ENCODE assay signal across 21 mouse cellular contexts in genomic region chr9:65106821-65107220, GRCm38 (mm10). TPM values are rescaled to one million over a fixed set of nuclear protein-coding genes. Genes with fewer than 3 reads are reported as not detected.
A peak's percentile ranks its signal among the peaks of the same experiment; 100 is the strongest.
DNase-seq lines count a peak whose midpoint lies in the region; ATAC-seq and TF ChIP-seq lines count a peak whose summit lies in the region.
"Had no signal": no experiment of that assay in that cellular context is flagged by ENCODE, and none has a peak within 500 bp of the region (broad histone marks: within the 10 kb centered on the region; RNA-seq: fewer than 3 reads in every experiment).

No protein-coding gene starts in this region.

- H3K4me1 ChIP-seq in forebrain, embryonic 10.5 days = peaks cover 49% of the 10 kb centered on the region
- H3K4me1 ChIP-seq in forebrain, embryonic 13.5 days = peaks cover 53% of the 10 kb centered on the region
- H3K4me1 ChIP-seq in intestine, embryonic 14.5 days (replicated peaks; ENCODE audit: control insufficient read depth, insufficient read depth, low read length) = peaks cover 58% of the 10 kb centered on the region
- H3K4me1 ChIP-seq in intestine, postnatal 0 days (replicated peaks; ENCODE audit: control insufficient read depth, insufficient read depth, low read length) = no peaks in the 10 kb centered on the region; the same call in 1 of the 2 replicates
- peaks cover 8% of the 10 kb centered on the region; the same call in 1 of the 2 replicates for H3K4me1 ChIP-seq in stomach, postnatal 0 days (replicated peaks; ENCODE audit: control insufficient read depth, insufficient read depth)

- no peak overlapping the region for H3K4me2 ChIP-seq in forebrain, embryonic 13.5 days
- no peak overlapping the region for H3K4me2 ChIP-seq in intestine, embryonic 14.5 days (ENCODE audit: low read length)
- H3K4me2 ChIP-seq in intestine, postnatal 0 days (replicated peaks; ENCODE audit: low read depth) = no peak overlapping the region
- no peak overlapping the region for H3K4me2 ChIP-seq in stomach, postnatal 0 days (replicated peaks; ENCODE audit: low read depth)
- H3K4me2 ChIP-seq: embryonic facial prominence, embryonic 13.5 days; heart, embryonic 12.5 days; hindbrain, embryonic 15.5 days had no signal

- 0 out of 2 replicates have a peak overlapping the region, but pooled peaks have one; percentile 2 for H3K27ac ChIP-seq in forebrain, embryonic 10.5 days
- no peak overlapping the region for H3K27ac ChIP-seq in forebrain, embryonic 13.5 days
- peak overlapping the region; percentile 18 for H3K27ac ChIP-seq in intestine, embryonic 14.5 days (ENCODE audit: low read depth)
- H3K27ac ChIP-seq in intestine, postnatal 0 days (ENCODE audit: low read depth, low read length) = 0 out of 2 replicates have a peak overlapping the region, but pooled peaks have one; percentile 23
- peak overlapping the region; percentile 31 for H3K27ac ChIP-seq in stomach, postnatal 0 days (replicated peaks)
- H3K27ac ChIP-seq: embryonic facial prominence, embryonic 13.5 days; hindbrain, embryonic 15.5 days had no signal

- WGBS in forebrain, embryonic 10.5 days = 89% methylated on average over 4 of the region's 4 CpGs
- WGBS in forebrain, embryonic 13.5 days = 91% methylated on average over 4 of the region's 4 CpGs
- WGBS in intestine, embryonic 14.5 days = 75% methylated on average over 4 of the region's 4 CpGs
- 33% methylated on average over 4 of the region's 4 CpGs for WGBS in intestine, postnatal 0 days
- 68% methylated on average over 4 of the region's 4 CpGs for WGBS in stomach, postnatal 0 days

- DNase-seq in forebrain, embryonic 10.5 days (ENCODE audit: extremely low spot score, low spot score) = no peak
- no peak for DNase-seq in intestine, embryonic 14.5 days (ENCODE audit: low spot score)
- no peak for DNase-seq in stomach, postnatal 0 days (ENCODE audit: low spot score)
- DNase-seq in cerebellum, adult 9-10 months = no peak
- DNase-seq: adrenal gland, adult 2 months; adrenal gland, postnatal 36 days; cerebellum, adult 8-10 months; cerebellum, postnatal 25 days; gastrocnemius, postnatal 10 days had no signal

- no peaks in the 10 kb centered on the region for H3K9me3 ChIP-seq in forebrain, embryonic 10.5 days
- H3K9me3 ChIP-seq in forebrain, embryonic 13.5 days (replicated peaks) = no peaks in the 10 kb centered on the region
- no peaks in the 10 kb centered on the region for H3K9me3 ChIP-seq in intestine, embryonic 14.5 days (ENCODE audit: control insufficient read depth, low read length)
- no peaks in the 10 kb centered on the region for H3K9me3 ChIP-seq in intestine, postnatal 0 days (ENCODE audit: control insufficient read depth)
- H3K9me3 ChIP-seq in stomach, postnatal 0 days (ENCODE audit: control insufficient read depth, low read length) = no peaks in the 10 kb centered on the region
- H3K9me3 ChIP-seq: embryonic facial prominence, embryonic 13.5 days; heart, embryonic 12.5 days; hindbrain, embryonic 15.5 days had no signal

- no peak for ATAC-seq in forebrain, embryonic 13.5 days
- ATAC-seq in intestine, embryonic 14.5 days (replicated peaks; ENCODE audit: low FRiP score, low TSS enrichment, low read depth) = no peak
- ATAC-seq in intestine, postnatal 0 days = no peak
- ATAC-seq in stomach, postnatal 0 days (ENCODE audit: low FRiP score, low TSS enrichment) = no peak
- no peak for ATAC-seq in erythroblast, adult 5-6 weeks (replicated peaks; ENCODE audit: low FRiP score, poor library complexity, severe bottlenecking)
- ATAC-seq: activated CD4-positive, CD25-positive, alpha-beta regulatory T cell, adult 4 months; forebrain, embryonic 16.5 days; inflammation-experienced regulatory T-cells, adult 6 months; Patski had no signal

- H3K36me3 ChIP-seq in forebrain, embryonic 10.5 days (replicated peaks) = no peaks in the 10 kb centered on the region
- no peaks in the 10 kb centered on the region for H3K36me3 ChIP-seq in forebrain, embryonic 13.5 days (ENCODE audit: poor library complexity, severe bottlenecking)
- H3K36me3 ChIP-seq in intestine, embryonic 14.5 days (ENCODE audit: control insufficient read depth, insufficient read depth, low read length) = peaks cover 6% of the 10 kb centered on the region; the same call in 1 of the 2 replicates
- no peaks in the 10 kb centered on the region for H3K36me3 ChIP-seq in intestine, postnatal 0 days (ENCODE audit: control insufficient read depth, insufficient read depth)
- H3K36me3 ChIP-seq in stomach, postnatal 0 days (ENCODE audit: control insufficient read depth, insufficient read depth, low read length) = no peaks in the 10 kb centered on the region
- H3K36me3 ChIP-seq: embryonic facial prominence, embryonic 13.5 days; heart, embryonic 12.5 days; hindbrain, embryonic 15.5 days had no signal

- peaks cover 49% of the 10 kb centered on the region for H3K27me3 ChIP-seq in forebrain, embryonic 10.5 days (ENCODE audit: poor library complexity, severe bottlenecking)
- no peaks in the 10 kb centered on the region for H3K27me3 ChIP-seq in forebrain, embryonic 13.5 days
- H3K27me3 ChIP-seq in intestine, embryonic 14.5 days (replicated peaks; ENCODE audit: control insufficient read depth, insufficient read depth, low read length) = no peaks in the 10 kb centered on the region
- H3K27me3 ChIP-seq in intestine, postnatal 0 days (replicated peaks; ENCODE audit: control insufficient read depth, insufficient read depth, low read length) = no peaks in the 10 kb centered on the region
- H3K27me3 ChIP-seq in stomach, postnatal 0 days (ENCODE audit: control insufficient read depth, insufficient read depth, low read length) = no peaks in the 10 kb centered on the region
- H3K27me3 ChIP-seq: CH12.LX; embryonic facial prominence, embryonic 13.5 days; hindbrain, embryonic 15.5 days had no signal

- H3K9ac ChIP-seq in forebrain, embryonic 13.5 days = no peak overlapping the region
- H3K9ac ChIP-seq in intestine, embryonic 14.5 days (ENCODE audit: low read length) = no peak overlapping the region
- H3K9ac ChIP-seq in intestine, postnatal 0 days (ENCODE audit: low read depth, low read length) = no peak overlapping the region
- H3K9ac ChIP-seq in stomach, postnatal 0 days (ENCODE audit: low read length) = no peak overlapping the region
- H3K9ac ChIP-seq: embryonic facial prominence, embryonic 13.5 days; heart, embryonic 12.5 days; hindbrain, embryonic 15.5 days had no signal

- no peak for TF ChIP-seq CTCF in intestine, postnatal 0 days (IDR thresholded peaks at IDR 0.05; ENCODE audit: low read depth)
- TF ChIP-seq CTCF in stomach, postnatal 0 days (IDR thresholded peaks at IDR 0.05; ENCODE audit: low read depth) = no peak

- no peak overlapping the region for H3K4me3 ChIP-seq in forebrain, embryonic 10.5 days
- H3K4me3 ChIP-seq in forebrain, embryonic 13.5 days = no peak overlapping the region
- no peak overlapping the region for H3K4me3 ChIP-seq in intestine, embryonic 14.5 days (ENCODE audit: low read depth, low read length)
- no peak overlapping the region for H3K4me3 ChIP-seq in intestine, postnatal 0 days (ENCODE audit: low read depth, low read length)
- H3K4me3 ChIP-seq in stomach, postnatal 0 days (ENCODE audit: low read depth, low read length) = no peak overlapping the region
- H3K4me3 ChIP-seq: embryonic facial prominence, embryonic 13.5 days; erythroblast, embryonic 14.5 days; heart, embryonic 12.5 days; hindbrain, embryonic 15.5 days had no signal

- no peak for TF ChIP-seq EP300 in stomach, postnatal 0 days (optimal IDR thresholded peaks at IDR 0.05)

RNA-seq across cellular contexts. Expression of gene Igdcc4, which starts 5.5 kb away (rescaled TPM):
- polyA plus RNA-seq in forebrain, embryonic 10.5 days (2016; fragmentation: Nextera tagmentation; extraction: Ambion mirVana) = 7.7 and 8.0 TPM in 2 replicates
- 10.5 and 10.8 TPM in 2 replicates for polyA plus RNA-seq in forebrain, embryonic 13.5 days (2015; fragmentation: Nextera tagmentation; extraction: Ambion mirVana)
- polyA plus RNA-seq in intestine, embryonic 14.5 days (2014; fragmentation: Nextera tagmentation; extraction: Ambion mirVana) = 39.6 and 42.2 TPM in 2 replicates
- polyA plus RNA-seq in intestine, postnatal 0 days (2015; fragmentation: Nextera tagmentation; extraction: Ambion mirVana) = 4.1 and 4.5 TPM in 2 replicates
- polyA plus RNA-seq in stomach, postnatal 0 days (2015; fragmentation: Nextera tagmentation; extraction: Ambion mirVana) = 11.1 and 12.2 TPM in 2 replicates
- total RNA-seq in erythroblast, adult 5-6 weeks (2015; ENCODE audit: low replicate concordance) = not detected in 2 replicates
- total RNA-seq in erythroblast, adult 5-6 weeks (2017; ENCODE audit: low replicate concordance) = 0.56 TPM in 1 of 2 replicates, not detected in the other
- polyA plus RNA-seq: erythroblast, embryonic 14.5 days had no signal

RNA-seq across cellular contexts. Expression of gene Igdcc3, which starts 34.2 kb away (rescaled TPM):
- polyA plus RNA-seq in forebrain, embryonic 10.5 days (2016; fragmentation: Nextera tagmentation; extraction: Ambion mirVana) = 208 and 246 TPM in 2 replicates
- polyA plus RNA-seq in forebrain, embryonic 13.5 days (2015; fragmentation: Nextera tagmentation; extraction: Ambion mirVana) = 13.2 and 16.0 TPM in 2 replicates
- polyA plus RNA-seq in intestine, embryonic 14.5 days (2014; fragmentation: Nextera tagmentation; extraction: Ambion mirVana) = 2.7 and 2.9 TPM in 2 replicates
- 0.22 TPM in 2 replicates for polyA plus RNA-seq in intestine, postnatal 0 days (2015; fragmentation: Nextera tagmentation; extraction: Ambion mirVana)
- polyA plus RNA-seq in stomach, postnatal 0 days (2015; fragmentation: Nextera tagmentation; extraction: Ambion mirVana) = 0.32 and 0.35 TPM in 2 replicates
- not detected in 2 replicates for total RNA-seq in erythroblast, adult 5-6 weeks (2015; ENCODE audit: low replicate concordance)
- total RNA-seq in erythroblast, adult 5-6 weeks (2017; ENCODE audit: low replicate concordance) = not detected in 2 replicates
- polyA plus RNA-seq: activated CD4-positive, CD25-positive, alpha-beta regulatory T cell, adult 4 months; erythroblast, embryonic 14.5 days; inflammation-experienced regulatory T-cells, adult 6 months; Patski had no signal

Comparison
In these comparisons a context has a peak if more than half of its experiments do, and no peak if none do; other contexts are left out.
1. RNA of gene Igdcc3, which starts 34.2 kb away (polyA plus RNA-seq): 208 to 246 TPM in forebrain, embryonic 10.5 days; 13.2 to 16.0 TPM in forebrain, embryonic 13.5 days, 2.7 to 2.9 TPM in intestine, embryonic 14.5 days, 0.32 to 0.35 TPM in stomach, postnatal 0 days and 0.22 TPM in intestine, postnatal 0 days; every median in the first group is over 10 times any median in the second.